In genomic region chr5:104465279-104465678, GRCm38 (mm10) we compare ENCODE assay signal across 12 mouse cellular contexts. TPM values are rescaled to one million over a fixed set of nuclear protein-coding genes. Genes with fewer than 3 reads are reported as not detected.
A peak's percentile ranks its signal among the peaks of the same experiment; 100 is the strongest.
DNase-seq lines count a peak whose midpoint lies in the region; TF ChIP-seq lines count a peak whose summit lies in the region.
"Had no signal": no experiment of that assay in that cellular context is flagged by ENCODE, and none has a peak within 500 bp of the region (broad histone marks: within the 10 kb centered on the region; RNA-seq: fewer than 3 reads in every experiment).

No protein-coding gene starts in this region.

- no peak for DNase-seq in gastrocnemius, adult 2 months
- no peak for DNase-seq in gastrocnemius, postnatal 36 days
- DNase-seq in layer of hippocampus, adult 2 months (ENCODE audit: low spot score in 2 of 2): no peak
- no peak for DNase-seq in layer of hippocampus, postnatal 14 days (ENCODE audit: low spot score in 2 of 2)
- peak; percentile 64 for DNase-seq in NIH3T3 (ENCODE audit: low read depth)
- peak; percentile 63 for DNase-seq in fibroblast of lung, adult 2 months (ENCODE audit: low read depth)
- no peak for DNase-seq in left cerebral cortex, adult 8-10 months (ENCODE audit: low spot score in 2 of 2)
- no peak for DNase-seq in thymus, postnatal 14 days

- peak overlapping the region; percentile 44 for H3K4me3 ChIP-seq in gastrocnemius, adult 2 months
- H3K4me3 ChIP-seq in layer of hippocampus, adult 2 months: no peak overlapping the region
- H3K4me3 ChIP-seq: heart, embryonic 10.5 days; hindbrain, embryonic 13.5 days; neural tube, embryonic 15.5 days had no signal

- intact Hi-C loops in gastrocnemius, adult 2 months (cut with DNase I): no loop called here
- intact Hi-C loops in gastrocnemius, postnatal 36 days (cut with DNase I): no loop called here

- no peak for TF ChIP-seq CTCF in gastrocnemius, adult 2 months (IDR thresholded peaks at IDR 0.05)
- no peak for TF ChIP-seq CTCF in layer of hippocampus, adult 2 months (conservative IDR thresholded peaks at IDR 0.05)

- H3K27ac ChIP-seq in gastrocnemius, adult 2 months: peak overlapping the region; percentile 68
- H3K27ac ChIP-seq in layer of hippocampus, adult 2 months: peak overlapping the region; percentile 85
- H3K27ac ChIP-seq: heart, embryonic 10.5 days; hindbrain, embryonic 13.5 days; kidney, postnatal 0 days; neural tube, embryonic 15.5 days had no signal

RNA-seq across cellular contexts. Expression of gene Pkd2, which starts 6.0 kb away (rescaled TPM):
- total RNA-seq in gastrocnemius, adult 2 months (2021): 10 to 100 TPM in 1 of 2 experiments, 1 to 10 TPM in 1; 9.9 to 15.7 TPM
- 10 to 100 TPM; 11.1 to 12.2 TPM for total RNA-seq in gastrocnemius, postnatal 36 days (2021)
- 10 to 100 TPM; 33.2 to 38.8 TPM for total RNA-seq in layer of hippocampus, adult 2 months (2021)
- 10 to 100 TPM; 30.7 to 31.0 TPM for total RNA-seq in layer of hippocampus, postnatal 14 days (2021)
- 10 to 100 TPM; 26.2 to 29.1 (median 28.6) TPM for total RNA-seq in left cerebral cortex, adult 8-10 months (2022)

RNA-seq across cellular contexts. Expression of gene Spp1, which starts 30.4 kb away (rescaled TPM):
- total RNA-seq in gastrocnemius, adult 2 months (2021): 1 to 10 TPM; 2.1 TPM
- 1 to 10 TPM; 1.8 to 5.6 TPM for total RNA-seq in gastrocnemius, postnatal 36 days (2021)
- total RNA-seq in layer of hippocampus, adult 2 months (2021): 1 to 10 TPM; 3.7 to 3.8 TPM
- total RNA-seq in layer of hippocampus, postnatal 14 days (2021): 1 to 10 TPM; 1.8 to 2.4 TPM
- total RNA-seq in left cerebral cortex, adult 8-10 months (2022): 10 to 100 TPM; 13.9 to 18.3 (median 15.7) TPM

RNA-seq across cellular contexts. Expression of gene BC005561, which starts 42.9 kb away (rescaled TPM):
- 1 to 10 TPM; 4.9 to 5.0 TPM for total RNA-seq in gastrocnemius, adult 2 months (2021)
- 1 to 10 TPM; 3.2 to 4.7 TPM for total RNA-seq in gastrocnemius, postnatal 36 days (2021)
- 10 to 100 TPM; 12.1 to 14.5 TPM for total RNA-seq in layer of hippocampus, adult 2 months (2021)
- 10 to 100 TPM; 13.3 to 15.3 TPM for total RNA-seq in layer of hippocampus, postnatal 14 days (2021)
- 10 to 100 TPM; 11.5 to 13.3 (median 12.4) TPM for total RNA-seq in left cerebral cortex, adult 8-10 months (2022)

Comparison
In these comparisons a context has a peak if more than half of its experiments do, and no peak if none do; other contexts are left out.
1. DNase-seq: peak in NIH3T3 (single experiment) and fibroblast of lung, adult 2 months (single experiment); none in gastrocnemius, adult 2 months (single experiment), gastrocnemius, postnatal 36 days (0 of 2), layer of hippocampus, adult 2 months (0 of 2), layer of hippocampus, postnatal 14 days (0 of 2), left cerebral cortex, adult 8-10 months (0 of 2) and thymus, postnatal 14 days (single experiment).